In genomic region chr5:123507936-123508723, GRCm38 (mm10) we compare ENCODE assay signal across 8 mouse cellular contexts. TPM values are rescaled to one million over a fixed set of nuclear protein-coding genes. Genes with fewer than 3 reads are reported as not detected.
DNase-seq lines count a peak whose midpoint lies in the region; ATAC-seq lines count a peak whose summit lies in the region.

No protein-coding gene starts in this region.

- H3K4me2 ChIP-seq in limb, embryonic 13.5 days (replicated peaks) = peak overlapping the region; percentile 88
- peak overlapping the region; percentile 79 for H3K4me2 ChIP-seq in midbrain, embryonic 16.5 days (ENCODE audit: low read length)

- H3K9ac ChIP-seq in limb, embryonic 13.5 days = peak overlapping the region; percentile 70
- peak overlapping the region; percentile 76 for H3K9ac ChIP-seq in midbrain, embryonic 16.5 days (ENCODE audit: low read depth, low read length)

- DNase-seq in urinary bladder, adult 18-20 months (ENCODE audit: low spot score in 2 of 2) = peak; percentile 68 to 75
- DNase-seq in urinary bladder, postnatal 10 days (ENCODE audit: low spot score) = no peak
- DNase-seq in embryonic facial prominence, embryonic 10.5 days (ENCODE audit: low spot score) = peak; percentile 94
- peak; percentile 97 for DNase-seq in heart, adult 11 months
- DNase-seq in kidney, adult 11 months = peak; percentile 71
- peak; percentile 45 to 57 for DNase-seq in spleen, postnatal 14 days (ENCODE audit: low spot score in 2 of 2)

- H3K4me1 ChIP-seq in embryonic facial prominence, embryonic 10.5 days = peaks cover 30% of the 10 kb centered on the region
- H3K4me1 ChIP-seq in limb, embryonic 13.5 days = peaks cover 16% of the 10 kb centered on the region
- H3K4me1 ChIP-seq in midbrain, embryonic 16.5 days (ENCODE audit: control insufficient read depth, insufficient read depth, low read length) = peaks cover 4% of the 10 kb centered on the region; the same call in 1 of the 2 replicates

- under 1% methylated on average over 59 of the region's 59 CpGs for WGBS in embryonic facial prominence, embryonic 10.5 days
- WGBS in limb, embryonic 13.5 days = under 1% methylated on average over 59 of the region's 59 CpGs
- 1% methylated on average over 56 of the region's 59 CpGs for WGBS in midbrain, embryonic 16.5 days

- peak; percentile 89 for ATAC-seq in limb, embryonic 13.5 days (ENCODE audit: low FRiP score, low read depth)
- ATAC-seq in midbrain, embryonic 16.5 days = peak; percentile 91

- H3K27me3 ChIP-seq in embryonic facial prominence, embryonic 10.5 days (replicated peaks; ENCODE audit: low read depth, poor library complexity, severe bottlenecking) = peaks cover 46% of the 10 kb centered on the region
- peaks cover 37% of the 10 kb centered on the region for H3K27me3 ChIP-seq in limb, embryonic 13.5 days
- H3K27me3 ChIP-seq in midbrain, embryonic 16.5 days (ENCODE audit: control insufficient read depth, insufficient read depth, low read depth, low read length) = no peaks in the 10 kb centered on the region

- H3K9me3 ChIP-seq in embryonic facial prominence, embryonic 10.5 days = no peaks in the 10 kb centered on the region
- H3K9me3 ChIP-seq in limb, embryonic 13.5 days = no peaks in the 10 kb centered on the region
- no peaks in the 10 kb centered on the region for H3K9me3 ChIP-seq in midbrain, embryonic 16.5 days (replicated peaks; ENCODE audit: control insufficient read depth, low read length, poor library complexity, severe bottlenecking)

- H3K27ac ChIP-seq in embryonic facial prominence, embryonic 10.5 days (replicated peaks) = peak overlapping the region; percentile 82
- H3K27ac ChIP-seq in limb, embryonic 13.5 days = no peak overlapping the region
- peak overlapping the region; percentile 42; the same call in 1 of the 2 replicates for H3K27ac ChIP-seq in midbrain, embryonic 16.5 days (ENCODE audit: low read length)

- H3K4me3 ChIP-seq in embryonic facial prominence, embryonic 10.5 days = peak overlapping the region; percentile 70
- H3K4me3 ChIP-seq in limb, embryonic 13.5 days = peak overlapping the region; percentile 65
- H3K4me3 ChIP-seq in midbrain, embryonic 16.5 days (ENCODE audit: low read depth, low read length) = peak overlapping the region; percentile 68

- H3K36me3 ChIP-seq in embryonic facial prominence, embryonic 10.5 days (replicated peaks) = peaks cover 28% of the 10 kb centered on the region
- peaks cover 24% of the 10 kb centered on the region for H3K36me3 ChIP-seq in limb, embryonic 13.5 days
- H3K36me3 ChIP-seq in midbrain, embryonic 16.5 days (ENCODE audit: control insufficient read depth, insufficient read depth, low read length) = 0 out of 2 replicates have a peak, but pooled peaks cover 3% of the 10 kb centered on the region

RNA-seq across cellular contexts. Expression of gene B3gnt4, which starts 2.1 kb away (rescaled TPM):
- polyA plus RNA-seq in embryonic facial prominence, embryonic 10.5 days (2016; fragmentation: Nextera tagmentation; extraction: Ambion mirVana) = 1.5 and 2.0 TPM in 2 replicates
- polyA plus RNA-seq in limb, embryonic 13.5 days (2015; fragmentation: Nextera tagmentation; extraction: Ambion mirVana) = 0.50 and 1.4 TPM in 2 replicates
- polyA plus RNA-seq in midbrain, embryonic 16.5 days (2015; fragmentation: Nextera tagmentation; extraction: Ambion mirVana) = 0.58 and 1.4 TPM in 2 replicates

RNA-seq across cellular contexts. Expression of gene Diablo, which starts 15.8 kb away (rescaled TPM):
- 125 and 134 TPM in 2 replicates for polyA plus RNA-seq in embryonic facial prominence, embryonic 10.5 days (2016; fragmentation: Nextera tagmentation; extraction: Ambion mirVana)
- 115 and 118 TPM in 2 replicates for polyA plus RNA-seq in limb, embryonic 13.5 days (2015; fragmentation: Nextera tagmentation; extraction: Ambion mirVana)
- polyA plus RNA-seq in midbrain, embryonic 16.5 days (2015; fragmentation: Nextera tagmentation; extraction: Ambion mirVana) = 109 and 111 TPM in 2 replicates

RNA-seq across cellular contexts. Expression of gene Gm49027, which starts 17.2 kb away (rescaled TPM):
- polyA plus RNA-seq in embryonic facial prominence, embryonic 10.5 days (2016; fragmentation: Nextera tagmentation; extraction: Ambion mirVana) = 0.24 and 0.35 TPM in 2 replicates
- 0.45 TPM in 1 of 2 replicates, not detected in the other for polyA plus RNA-seq in limb, embryonic 13.5 days (2015; fragmentation: Nextera tagmentation; extraction: Ambion mirVana)
- 0.73 and 0.92 TPM in 2 replicates for polyA plus RNA-seq in midbrain, embryonic 16.5 days (2015; fragmentation: Nextera tagmentation; extraction: Ambion mirVana)

RNA-seq across cellular contexts. Expression of gene Il31, which starts 18.8 kb away (rescaled TPM):
- polyA plus RNA-seq in embryonic facial prominence, embryonic 10.5 days (2016; fragmentation: Nextera tagmentation; extraction: Ambion mirVana) = not detected in 2 replicates
- not detected in 2 replicates for polyA plus RNA-seq in limb, embryonic 13.5 days (2015; fragmentation: Nextera tagmentation; extraction: Ambion mirVana)
- not detected in 2 replicates for polyA plus RNA-seq in midbrain, embryonic 16.5 days (2015; fragmentation: Nextera tagmentation; extraction: Ambion mirVana)

RNA-seq across cellular contexts. Expression of gene Lrrc43, which starts 19.0 kb away (rescaled TPM):
- polyA plus RNA-seq in embryonic facial prominence, embryonic 10.5 days (2016; fragmentation: Nextera tagmentation; extraction: Ambion mirVana) = 0.19 TPM in 1 of 2 replicates, not detected in the other
- polyA plus RNA-seq in limb, embryonic 13.5 days (2015; fragmentation: Nextera tagmentation; extraction: Ambion mirVana) = not detected in 2 replicates
- polyA plus RNA-seq in midbrain, embryonic 16.5 days (2015; fragmentation: Nextera tagmentation; extraction: Ambion mirVana) = 0.76 and 1.4 TPM in 2 replicates
